Mouse (Mus musculus) right cerebral cortex, adult 2 months (tissue): ENCODE results near the gene Cdk1.

ENCODE experiments used
- DNase-seq, 2 experiments: peaks; one replicate each; pipeline ENCODE4 v3.0.0; 2021 to 2022; ENCODE audit warnings: low spot score in 2 of 2

Cdk1 gene

DNA sequence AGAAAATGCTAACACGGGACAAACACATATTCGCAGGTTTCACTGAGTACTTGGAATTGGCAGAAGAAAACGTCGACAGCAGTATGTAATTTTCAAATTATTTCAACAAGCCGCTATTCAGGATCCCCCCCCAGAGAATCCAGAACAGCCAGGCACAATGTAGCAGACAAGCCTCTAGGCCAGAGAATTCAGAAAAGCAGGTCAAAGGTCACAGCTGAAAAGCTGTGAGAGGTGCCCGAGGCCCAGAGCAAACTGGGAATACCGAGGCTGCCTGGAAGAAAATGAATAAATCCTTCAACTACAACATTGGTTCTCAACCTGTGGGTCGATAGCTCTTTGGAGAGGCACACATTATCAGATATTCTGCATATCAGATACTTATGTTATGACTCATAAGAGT is 4.5 kb downstream of the Cdk1 start:
- DNase-seq: no peak

- no peak for DNase-seq
Measured at GRCm38 (mm10) chr10:69342328-69342727, 10.4 kb downstream of the Cdk1 start.

DNA sequence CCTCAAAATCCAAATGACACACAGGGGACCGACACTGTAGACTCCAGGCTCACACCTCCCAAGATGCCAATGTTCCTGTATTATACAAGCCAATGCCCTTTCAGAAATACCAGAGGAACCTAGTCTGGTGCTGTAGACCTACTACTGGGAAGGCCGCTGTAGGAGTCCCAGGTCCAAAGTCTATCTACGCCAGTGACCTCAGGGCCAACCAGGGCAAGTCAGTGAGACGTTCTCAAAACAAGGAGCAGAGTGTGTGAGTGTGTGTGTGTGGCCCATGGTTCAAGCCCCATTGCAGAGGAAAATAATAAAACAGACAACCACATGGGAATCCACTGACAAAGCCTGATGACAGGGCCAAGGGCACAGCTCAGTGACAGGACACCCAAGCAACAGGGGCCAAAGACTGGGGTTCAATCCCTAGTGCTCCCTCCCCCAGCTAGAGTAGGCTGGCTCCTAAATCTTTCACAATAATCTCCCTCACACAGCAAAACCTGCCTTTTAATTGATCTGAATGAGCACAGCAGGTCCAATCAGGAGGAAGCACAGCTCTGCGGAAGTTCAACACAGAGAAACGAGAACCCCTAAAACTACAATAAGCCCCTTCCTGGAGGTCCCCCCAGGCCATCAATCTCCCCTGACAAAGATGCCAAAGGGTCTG is 11.0 kb downstream of the Cdk1 start:
- DNase-seq: no peak

DNA sequence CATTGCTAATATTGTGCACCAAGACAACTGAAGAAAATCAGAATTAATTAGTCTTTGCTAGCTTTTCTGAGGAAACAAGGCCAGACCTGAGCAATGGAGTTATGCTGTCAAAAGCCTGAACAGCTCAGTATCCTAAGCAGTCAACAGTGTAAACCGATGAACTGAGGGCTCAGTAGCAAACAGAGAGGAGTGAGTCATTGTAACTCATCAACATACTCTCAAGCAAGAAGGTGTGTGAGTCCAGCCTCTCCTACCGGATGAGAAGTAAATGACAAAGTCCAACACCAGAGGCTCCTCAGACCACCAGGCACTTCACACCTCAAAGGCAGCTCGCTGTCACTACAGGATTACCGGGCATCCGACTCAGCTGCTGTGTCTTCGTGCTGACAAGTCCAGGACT is 12.7 kb downstream of the Cdk1 start:
- no peak for DNase-seq

DNA sequence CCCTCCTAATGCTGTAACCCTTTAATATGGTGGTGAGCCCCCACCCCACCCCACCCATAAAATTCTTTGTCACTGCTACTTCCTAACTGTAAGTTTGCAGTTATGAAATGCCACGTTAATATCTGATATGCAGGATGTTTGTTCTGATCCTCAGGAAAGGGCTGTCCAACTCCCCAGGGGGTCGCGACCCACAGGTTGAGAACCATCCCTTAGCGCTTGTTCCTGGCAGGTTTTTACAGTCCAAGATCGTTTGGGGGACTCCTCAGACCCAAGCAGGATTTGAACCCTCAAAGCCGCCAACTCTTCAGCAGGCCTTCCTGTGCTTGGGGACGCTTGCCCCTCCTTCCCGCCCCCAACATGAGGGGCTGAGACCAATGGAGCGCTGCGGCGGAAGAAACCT is 16.5 kb downstream of the Cdk1 start:
- DNase-seq: no peak

GRCm38 (mm10) chr10:69335611-69336010 is 17.1 kb downstream of the Cdk1 start:
- DNase-seq: no peak

DNA sequence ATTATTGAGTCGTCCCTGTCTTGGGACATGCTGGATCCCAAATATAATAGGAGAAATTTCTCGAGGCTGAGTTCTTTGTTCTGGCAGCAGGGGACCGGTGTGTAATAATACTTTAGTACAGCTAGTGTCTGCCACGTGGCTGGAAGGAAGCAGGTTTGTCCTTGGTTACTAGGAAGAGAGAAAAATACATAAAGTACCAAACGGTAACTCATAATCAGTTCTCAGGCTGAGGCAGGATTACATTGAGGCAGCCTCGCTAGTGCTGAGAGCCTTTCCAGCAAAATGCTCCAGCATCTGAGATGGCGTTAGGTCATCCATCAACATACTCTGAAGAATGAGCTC is 17.6 kb downstream of the Cdk1 start:
- DNase-seq: peak in 1 of 2 experiments; percentile 22

DNA sequence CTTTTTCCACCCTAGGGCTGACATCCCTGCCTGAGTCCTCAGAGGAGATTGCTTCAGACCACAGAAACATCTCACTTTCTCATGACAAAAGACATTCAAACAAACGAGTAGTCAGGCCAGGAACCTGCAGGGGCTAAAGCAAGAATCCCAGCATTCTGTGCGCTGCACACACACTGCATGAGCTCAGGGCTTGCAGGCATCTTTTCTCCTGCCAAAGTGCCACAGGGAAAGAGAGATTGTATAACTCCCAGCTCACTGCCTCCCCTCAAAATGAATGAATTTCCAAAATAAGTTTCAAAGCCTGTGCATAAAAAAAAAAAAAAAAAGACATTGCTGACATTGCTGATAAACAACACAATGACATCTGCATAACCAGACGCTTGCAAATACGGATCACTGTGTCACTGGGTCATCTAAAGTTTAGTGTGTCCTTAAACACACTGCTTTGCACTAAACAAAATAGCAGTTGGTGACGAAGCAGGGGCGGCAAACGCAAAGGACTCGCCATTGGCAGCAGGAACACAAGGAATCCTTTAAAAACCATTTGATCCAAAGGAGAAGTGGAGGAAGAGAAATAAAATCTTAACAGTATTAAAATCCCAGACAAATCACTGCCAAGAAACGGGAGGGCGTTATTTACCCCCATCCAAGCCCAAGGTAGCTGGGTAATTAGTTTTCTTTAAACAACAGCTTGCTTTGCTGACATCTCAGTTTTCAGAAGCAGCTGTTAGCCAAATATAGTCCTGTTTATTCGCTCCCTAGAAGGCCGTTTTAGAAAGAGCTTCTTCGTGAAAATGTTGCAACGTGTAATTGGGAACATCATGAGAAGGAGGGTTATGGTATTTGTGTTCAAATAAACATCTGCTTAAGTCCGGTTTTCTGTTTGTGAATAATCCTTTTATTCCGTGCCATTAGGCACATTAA is 18.2 kb downstream of the Cdk1 start:
- DNase-seq: peak in 1 of 2 experiments; percentile 14

DNA sequence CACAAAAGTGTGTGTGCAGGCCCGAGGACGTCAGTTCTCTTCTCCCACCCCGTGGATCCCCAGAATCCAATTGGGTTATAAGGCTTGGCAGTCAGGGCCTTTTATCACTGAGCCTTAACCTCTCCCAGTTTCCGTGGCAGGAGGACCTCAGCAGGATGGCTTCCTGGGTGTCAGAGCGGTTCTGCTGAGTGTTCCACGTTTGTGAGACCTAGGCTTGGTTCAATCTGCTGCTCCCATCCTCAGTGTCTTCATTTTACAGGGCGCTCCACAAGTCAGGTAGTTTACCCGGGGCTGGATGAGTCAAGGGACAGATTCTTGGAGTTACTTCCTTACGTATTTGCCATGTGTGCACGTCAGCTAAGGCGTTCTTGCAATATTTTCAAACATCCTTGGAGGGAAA is 19.5 kb downstream of the Cdk1 start:
- no peak for DNase-seq

GRCm38 (mm10) chr10:69331231-69331630 is 21.5 kb downstream of the Cdk1 start:
- no peak for DNase-seq

GRCm38 (mm10) chr10:69328656-69329046 is 24.1 kb downstream of the Cdk1 start:
- no peak for DNase-seq

DNA sequence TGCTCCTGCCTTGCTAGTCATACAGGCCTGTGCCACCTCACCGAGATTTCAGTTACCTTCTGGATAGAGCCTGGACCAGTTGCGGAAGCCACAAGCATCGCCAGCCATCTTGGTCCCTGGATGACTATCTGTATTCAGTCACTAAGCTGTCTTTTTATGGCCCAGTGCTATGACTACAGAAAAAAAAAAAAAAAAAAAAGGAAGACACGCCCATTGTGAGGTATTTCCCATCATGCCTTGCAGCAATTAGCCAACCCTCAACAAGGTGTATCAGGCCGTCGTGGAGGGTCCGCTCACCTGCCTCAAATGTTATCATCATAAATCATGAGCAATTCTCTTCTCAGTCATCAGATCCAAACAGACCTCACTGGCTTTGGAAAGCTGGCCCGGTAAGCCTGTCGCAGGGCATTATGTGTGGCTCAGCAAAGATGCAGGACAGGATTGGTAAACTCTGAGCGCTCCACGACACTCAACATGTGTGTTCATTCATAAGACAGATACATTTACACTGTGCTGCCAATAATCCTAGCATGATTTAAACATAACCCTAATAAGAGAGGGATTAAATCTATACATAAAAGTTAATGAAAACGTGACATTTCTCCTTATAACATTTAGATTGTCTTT is 24.6 kb downstream of the Cdk1 start:
- DNase-seq: no peak

DNA sequence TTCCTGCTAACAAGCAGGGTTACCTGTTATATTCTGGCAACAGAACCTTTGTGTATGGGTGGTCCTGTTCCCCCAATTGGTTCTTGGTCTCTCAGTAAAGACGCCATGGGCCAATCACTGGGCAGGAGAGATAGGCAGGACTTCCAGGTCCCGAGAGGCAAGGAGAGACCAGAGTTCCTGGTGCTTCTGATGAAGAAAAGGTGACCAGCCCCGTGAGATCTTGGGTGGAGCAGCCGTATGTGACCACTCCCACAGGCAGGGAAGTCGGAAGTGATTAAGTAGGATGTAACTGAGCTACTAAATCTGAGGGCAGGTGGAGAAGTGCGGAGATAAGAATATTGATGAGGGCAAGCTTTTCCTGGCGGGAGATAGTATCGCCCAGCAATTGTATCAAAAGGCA is 25.4 kb downstream of the Cdk1 start:
- DNase-seq: no peak

DNA sequence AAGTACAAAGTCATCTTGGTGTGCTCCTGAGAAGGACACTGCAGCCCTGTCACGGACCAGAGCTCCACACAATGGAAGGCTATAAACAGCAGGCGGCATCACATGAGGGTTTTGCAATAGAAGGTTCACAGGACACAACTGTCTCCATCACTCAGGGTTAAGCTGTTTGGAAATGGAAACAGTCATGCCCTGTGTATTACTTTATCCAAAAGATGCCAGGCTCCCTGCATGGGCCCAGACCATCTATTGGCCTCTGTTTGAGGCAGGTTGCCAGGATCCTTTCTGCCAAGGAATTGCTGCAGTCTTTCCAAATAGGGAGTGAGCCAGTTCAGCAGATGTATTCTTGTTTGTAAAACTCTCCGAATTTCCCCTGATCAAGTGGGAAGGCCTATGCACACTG is 26.3 kb downstream of the Cdk1 start:
- peak in 1 of 2 experiments; percentile 12 for DNase-seq

DNA sequence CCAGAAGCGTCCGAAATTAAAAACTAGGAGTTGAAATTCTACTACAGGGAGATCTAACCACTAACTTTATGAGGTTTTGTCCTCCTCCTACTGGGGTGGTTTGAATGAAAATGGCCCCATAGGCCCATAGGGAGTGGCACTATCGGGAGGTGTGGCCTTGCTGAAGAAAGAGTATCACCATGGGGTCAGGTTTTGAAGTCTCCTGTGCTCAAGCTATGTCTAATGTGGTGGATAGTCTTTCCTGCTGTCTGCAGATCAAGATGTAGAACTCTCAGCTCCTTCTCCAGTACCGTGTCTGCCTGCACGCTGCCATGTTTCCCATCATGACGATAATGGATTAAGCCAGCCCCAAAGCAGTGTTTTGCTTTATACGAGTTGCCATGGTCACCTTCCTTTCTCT is 27.9 kb downstream of the Cdk1 start:
- no peak for DNase-seq

DNA sequence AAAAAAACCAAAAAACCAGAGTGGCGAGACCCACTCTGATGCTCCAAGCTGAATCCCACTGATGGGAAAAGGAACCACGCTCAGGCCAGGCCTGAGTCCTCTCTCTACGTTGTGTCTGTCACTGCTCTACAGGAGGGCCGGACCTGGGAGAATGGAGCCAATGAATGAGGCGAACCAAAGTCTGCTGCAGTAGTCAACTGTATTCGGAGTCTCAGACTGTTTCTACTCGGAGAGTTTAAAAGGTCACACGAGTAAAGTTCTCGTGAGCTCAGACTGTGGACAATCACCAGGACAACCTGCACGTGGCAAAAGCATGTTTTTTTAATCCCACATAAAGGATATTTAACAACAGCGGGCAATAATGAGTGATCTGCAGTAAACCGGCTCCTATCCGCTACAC is 28.8 kb downstream of the Cdk1 start:
- no peak for DNase-seq

DNA sequence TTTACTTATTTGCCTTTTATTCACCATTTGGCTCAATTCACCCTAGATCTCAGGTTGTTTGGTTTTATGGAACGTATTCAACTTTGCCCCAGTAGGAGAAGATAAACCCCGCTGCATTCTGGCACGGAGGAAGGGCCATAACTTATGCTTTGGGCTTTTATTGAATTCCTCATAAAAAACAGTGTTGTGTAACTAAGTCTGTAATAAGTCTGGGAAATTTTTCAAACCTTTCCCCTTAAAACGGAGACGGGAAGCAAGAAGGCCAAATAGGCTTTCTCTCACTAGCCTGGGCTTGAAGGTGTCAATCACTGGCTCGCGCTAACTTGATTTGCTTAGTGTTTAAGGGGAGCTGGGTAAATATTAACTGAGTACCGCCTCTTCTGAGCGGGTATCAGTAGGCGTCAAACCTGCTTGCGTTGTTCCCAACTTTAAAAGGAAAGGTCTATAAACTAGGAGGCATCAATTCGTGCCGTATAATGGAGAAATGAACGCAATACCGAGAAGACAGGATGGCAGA is 31.2 kb downstream of the Cdk1 start:
- no peak for DNase-seq

GRCm38 (mm10) chr10:69320667-69321518 is 31.8 kb downstream of the Cdk1 start:
- DNase-seq: peak; percentile 73 to 85

DNA sequence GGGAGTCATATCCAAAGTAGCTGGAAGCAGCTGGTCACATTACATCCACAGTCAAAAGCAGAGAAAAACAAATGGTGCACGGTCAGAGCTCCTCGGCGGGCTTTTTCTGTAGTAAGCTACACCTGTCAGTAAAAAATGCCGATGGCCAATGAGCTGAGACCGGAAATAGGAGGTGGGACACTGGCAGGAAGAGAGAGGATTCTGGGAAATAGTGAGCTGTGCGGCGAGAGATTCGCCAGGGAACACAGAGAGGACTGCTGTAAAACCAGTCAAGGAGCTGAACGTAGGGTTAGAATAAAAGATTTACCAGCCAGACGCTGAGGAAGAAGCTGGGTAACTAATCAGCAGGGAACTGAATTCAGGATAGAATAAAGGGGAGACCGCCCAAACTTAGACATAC is 34.2 kb downstream of the Cdk1 start:
- no peak for DNase-seq

- no peak for DNase-seq
Measured at GRCm38 (mm10) chr10:69313944-69314343, 38.8 kb downstream of the Cdk1 start.

- DNase-seq: no peak
Measured at GRCm38 (mm10) chr10:69311867-69312266, 40.9 kb downstream of the Cdk1 start.

DNA sequence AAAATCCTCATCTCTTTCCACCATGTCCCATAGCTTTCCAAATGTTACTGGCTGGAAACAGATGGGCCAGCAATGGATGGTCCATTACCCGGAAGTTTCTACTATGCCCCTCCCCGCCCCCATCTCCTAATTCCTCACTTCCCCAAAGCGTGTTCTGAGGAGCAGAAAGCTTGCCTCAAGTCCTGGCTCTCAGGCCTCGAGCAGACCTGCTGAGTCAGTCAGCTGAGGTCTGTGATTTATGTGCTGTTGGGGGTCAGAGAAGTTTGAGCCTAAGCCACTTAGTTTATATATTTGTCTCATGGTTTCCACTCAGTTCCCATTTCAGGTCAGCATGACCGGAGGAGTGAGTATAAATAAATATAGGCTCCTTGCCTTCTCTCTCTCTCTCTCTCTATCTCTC is 43.6 kb downstream of the Cdk1 start:
- DNase-seq: no peak
